Mouse (Mus musculus) embryonic fibroblast, embryonic 13.5 days (primary cell): ENCODE results near the gene Snta1.

ENCODE experiments used
- CTCF ChIP-seq: IDR thresholded peaks from 2 replicates; pipeline ENCODE4 v1.5.1; 2011; ENCODE audit warnings: mild to moderate bottlenecking, control low read depth, low read length, moderate library complexity, borderline replicate concordance; ENCODE audit not compliant: insufficient read depth
- POLR2A ChIP-seq: IDR thresholded peaks from 2 replicates; pipeline ENCODE4 v1.6.1; 2011; ENCODE audit warnings: low read depth, mild to moderate bottlenecking, control low read depth, low read length, moderate library complexity

DNA sequence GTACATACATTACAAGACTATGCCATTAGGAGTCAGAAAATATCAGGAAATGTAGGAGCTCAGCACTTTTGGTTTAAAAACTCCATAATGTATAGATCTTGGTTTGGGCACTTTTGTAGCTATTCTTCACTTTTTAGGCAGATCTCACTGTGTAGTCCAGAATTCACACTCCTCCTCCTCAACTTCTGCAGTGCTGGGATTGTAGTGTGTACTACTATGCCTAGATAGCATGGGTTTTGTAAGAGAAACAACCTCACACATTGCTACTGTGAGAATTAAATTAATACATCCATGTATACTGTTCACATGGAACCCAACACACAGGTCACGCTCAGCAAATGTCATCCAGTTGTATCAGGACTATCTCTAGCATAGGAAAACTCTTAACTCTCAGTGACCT lies 40.4 kb downstream of the Snta1 start:
- TF ChIP-seq CTCF (no peak), POLR2A (no peak)
